Mouse (Mus musculus) CD4-positive naive resting alpha-beta T cell, adult 76 days (primary cell): Measurements from ENCODE around the gene Qsox1. TPM values are rescaled to one million over a fixed set of nuclear protein-coding genes. Genes with fewer than 3 reads are reported as not detected.

Source experiments
- total RNA-seq: library from RNA; stranded (reverse); gene quantifications from one replicate; pipeline ENCODE4 v1.2.4, GENCODE M21; 2023

Qsox1 gene
- total RNA-seq = 36.1 TPM

DNA sequence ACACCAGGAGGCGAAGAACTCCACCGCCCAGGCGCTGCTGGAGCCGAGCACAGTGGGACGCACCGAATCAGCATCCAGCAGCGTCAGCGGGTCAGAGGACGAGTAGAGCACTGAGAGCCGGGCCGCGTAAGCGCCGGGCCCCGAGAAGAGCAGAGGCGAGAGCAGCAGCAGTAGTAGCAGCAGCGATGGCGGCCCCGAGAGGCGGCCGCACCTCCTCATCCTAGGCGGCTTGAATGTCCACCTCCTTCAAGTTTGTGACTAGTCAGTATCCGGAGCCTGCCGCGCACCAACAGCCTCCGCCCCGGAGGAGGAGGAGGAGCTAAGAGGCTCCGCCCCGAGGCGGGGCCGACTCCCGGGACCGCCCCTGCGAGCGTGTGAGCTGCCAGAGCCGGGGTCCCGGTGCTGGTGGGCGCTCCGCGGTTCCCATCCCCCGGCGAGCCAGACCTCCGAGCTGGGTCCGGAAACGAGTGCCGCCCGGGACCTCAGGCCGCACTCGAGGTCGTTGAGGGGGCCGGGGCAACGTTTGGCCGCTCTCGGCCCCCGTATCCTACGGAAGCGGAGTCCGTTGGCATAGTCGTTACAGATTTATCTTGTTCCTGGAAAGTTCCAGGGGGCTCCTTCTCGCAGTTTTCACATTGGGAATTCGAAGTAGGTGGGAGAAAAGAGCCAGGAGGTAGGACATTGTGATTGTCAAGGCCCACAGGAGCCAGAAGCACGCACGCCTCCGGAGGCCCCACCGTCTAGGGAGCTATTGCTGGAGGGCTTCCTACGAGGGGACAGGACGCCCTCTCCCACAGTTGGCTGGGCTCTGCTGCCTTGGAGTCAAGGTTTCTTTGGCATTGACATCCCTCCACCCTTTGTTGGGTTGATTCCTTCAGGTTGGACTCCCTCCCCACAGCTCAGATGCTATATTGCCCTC, at the start of gene Qsox1:
TSS of gene Qsox1 (minus strand) at position 309 of the 919 bp plus-strand sequence.

DNA sequence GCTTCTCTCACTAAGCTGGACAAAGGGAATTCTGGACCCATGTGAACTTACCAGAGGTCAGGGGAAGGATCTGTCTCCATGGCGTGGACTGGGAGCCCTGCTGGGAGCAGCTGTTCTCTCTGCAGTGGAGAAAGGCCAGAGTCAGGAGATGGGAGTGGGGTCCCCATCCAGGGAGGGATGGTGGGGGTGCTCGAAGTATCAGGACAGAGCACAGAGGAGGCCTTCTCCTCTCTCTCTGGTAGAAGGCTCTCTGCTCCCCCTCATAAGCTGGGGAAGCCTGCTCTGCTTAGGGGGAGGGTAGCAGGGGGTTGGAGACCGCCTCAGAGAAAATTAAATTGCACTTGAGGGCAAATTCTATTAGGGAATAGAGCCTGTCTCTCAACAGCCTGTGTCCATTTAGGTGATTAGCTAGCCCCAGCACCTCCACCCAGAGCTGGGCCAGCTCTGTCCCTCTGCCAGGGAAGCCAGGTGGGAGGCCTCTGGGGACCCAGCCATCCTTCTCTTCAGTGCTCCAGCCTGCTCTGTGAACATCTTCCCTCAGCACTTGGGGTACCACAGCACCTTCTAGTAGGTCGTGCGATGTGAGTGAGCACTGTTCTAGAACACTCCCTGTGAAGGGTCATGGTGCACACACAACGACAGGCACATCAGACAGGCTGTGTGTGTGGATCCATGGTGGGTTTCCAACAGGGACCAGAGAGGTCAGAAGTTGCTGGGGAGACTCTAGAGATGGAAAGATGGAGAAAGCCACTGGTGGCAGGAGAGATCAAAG, 61.0 kb downstream of the Qsox1 start, which contains the start of gene Lhx4:
TSS of gene Lhx4 (minus strand) at position 201 of the 772 bp plus-strand sequence.

Other genes with a start within 250 kb of the Qsox1 start
- gene Lhx4, start 61.2 kb downstream of the Qsox1 start, total RNA-seq = not detected
- gene Cep350, start 160.4 kb upstream of the Qsox1 start, total RNA-seq = 85.3 TPM
- gene Tor1aip2, start 222.5 kb upstream of the Qsox1 start, total RNA-seq = 104 TPM
- 117 TPM for gene Tor1aip1, start 223.6 kb upstream of the Qsox1 start, total RNA-seq